Mouse (Mus musculus): ENCODE results near the gene Ceacam20.
"Not testable (repeated sequence)": the region's sequence is repeated elsewhere in the genome, so short reads cannot be mapped to it uniquely, and the experiment has no call there.

Gene Ceacam20

DNA sequence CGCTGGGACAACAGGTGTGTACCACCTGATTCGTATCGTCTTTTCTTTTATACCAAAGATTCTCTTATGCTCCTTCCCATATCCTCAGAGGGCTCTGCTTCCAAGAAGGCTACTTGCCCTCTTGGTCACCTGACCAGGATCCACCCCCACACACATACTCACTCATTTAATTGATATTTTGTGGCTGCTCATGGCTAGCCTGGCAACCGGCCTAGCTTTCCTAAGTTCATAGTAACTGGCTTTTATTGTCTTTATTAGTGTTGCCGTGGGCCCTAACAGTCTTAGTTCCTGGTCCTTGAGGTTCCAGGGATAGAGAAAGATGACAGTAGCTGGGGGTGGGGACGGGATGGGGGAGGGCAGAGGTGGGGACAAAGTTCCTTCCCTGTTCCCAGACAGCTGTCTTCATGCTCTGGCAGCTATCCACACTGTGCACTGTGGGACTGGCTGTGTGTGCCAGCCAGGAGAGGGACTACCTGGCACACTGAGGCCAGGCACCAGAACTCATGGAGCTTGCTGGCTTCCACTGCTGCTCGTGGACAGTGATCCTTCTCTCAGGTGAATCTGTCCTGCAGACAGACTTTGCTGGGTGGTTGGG lies at the start of gene Ceacam20:
Gene Ceacam20 (plus strand): TSS at position 428 of the 595 bp plus-strand sequence.
- in situ Hi-C loops (cut with MboI; ENCODE audit: low pct_unique_long_range_greater_than_20kb in 1 of 2, low sequenced_read_pairs in 2 of 2, unreplicated experiment in 1 of 2): loop anchor here in 1 of 2 experiments (5.0 to 10.0 kb wide), 2 partner anchors 88 to 160 kb away; no protein-coding TSS in a partner anchor

DNA sequence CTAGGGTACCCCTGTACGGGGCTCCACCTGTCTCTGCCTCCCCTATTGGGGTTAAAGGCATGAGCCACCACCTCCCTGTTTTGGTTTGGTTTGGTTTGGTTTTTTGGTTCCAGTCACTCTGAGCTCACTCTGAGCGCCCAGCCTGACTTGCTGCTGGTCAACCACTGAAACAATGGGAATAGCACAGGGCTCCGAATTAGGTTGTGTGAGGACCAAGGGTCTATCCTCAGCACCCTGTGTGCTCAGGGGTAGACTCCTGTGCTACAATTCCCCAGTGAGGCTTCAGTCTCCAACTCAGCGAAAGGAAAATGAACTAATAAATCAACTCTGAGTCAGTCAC lies 45.1 kb upstream of the Ceacam20 start:
- in situ Hi-C loops (cut with MboI; ENCODE audit: low pct_unique_long_range_greater_than_20kb in 1 of 2, low sequenced_read_pairs in 2 of 2, unreplicated experiment in 1 of 2): no loop called here

DNA sequence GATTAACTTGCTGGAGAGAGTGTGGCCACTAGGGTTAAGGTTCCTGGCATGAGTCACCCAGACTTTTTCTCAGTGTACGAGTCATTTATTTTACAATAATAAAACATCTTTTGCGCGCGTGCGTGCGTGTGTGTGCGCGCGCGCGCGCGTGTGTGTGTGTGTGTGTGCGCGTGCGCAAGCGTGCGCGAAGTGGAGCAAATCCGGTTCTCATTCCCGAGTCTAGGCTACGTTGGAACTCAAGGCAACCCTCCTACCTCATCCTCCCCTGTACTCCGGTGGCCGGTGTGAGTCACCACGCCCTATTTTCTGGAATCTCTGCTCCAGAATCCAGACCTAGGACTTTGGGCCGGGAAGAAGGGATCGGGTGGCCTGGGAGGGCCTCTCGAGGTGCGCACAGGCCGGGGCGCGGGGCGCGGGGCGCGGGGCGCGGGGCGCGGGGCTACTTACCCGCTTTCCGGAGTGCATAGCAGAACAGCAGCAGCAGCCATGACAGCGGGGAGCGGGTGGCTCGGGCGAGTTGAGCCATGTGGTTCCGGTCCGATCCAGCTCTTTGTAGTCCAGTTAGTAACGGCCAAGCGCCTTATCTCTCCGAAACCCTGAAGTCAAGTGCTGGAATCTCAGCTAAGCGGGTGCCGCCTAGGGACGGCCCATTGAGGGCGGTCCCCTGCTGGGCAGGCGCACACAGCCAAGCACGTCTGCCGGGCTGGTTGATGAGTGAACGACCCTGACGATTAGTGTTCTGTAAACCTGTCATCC lies 44.5 kb upstream of the Ceacam20 start, which contains the start of gene Pvr:
Gene Pvr (minus strand): TSS at position 655 of the 756 bp plus-strand sequence.
- in situ Hi-C loops (cut with MboI; ENCODE audit: low pct_unique_long_range_greater_than_20kb in 1 of 2, low sequenced_read_pairs in 2 of 2, unreplicated experiment in 1 of 2): no loop called here

- in situ Hi-C loops (cut with MboI; ENCODE audit: low pct_unique_long_range_greater_than_20kb in 1 of 2, low sequenced_read_pairs in 2 of 2, unreplicated experiment in 1 of 2): no loop called here
Measured at GRCm38 (mm10) chr7:19923354-19923753, 41.9 kb upstream of the Ceacam20 start.

- in situ Hi-C loops (cut with MboI; ENCODE audit: low pct_unique_long_range_greater_than_20kb in 1 of 2, low sequenced_read_pairs in 2 of 2, unreplicated experiment in 1 of 2): no loop called here
Measured at GRCm38 (mm10) chr7:19923797-19924196, 41.4 kb upstream of the Ceacam20 start.

DNA sequence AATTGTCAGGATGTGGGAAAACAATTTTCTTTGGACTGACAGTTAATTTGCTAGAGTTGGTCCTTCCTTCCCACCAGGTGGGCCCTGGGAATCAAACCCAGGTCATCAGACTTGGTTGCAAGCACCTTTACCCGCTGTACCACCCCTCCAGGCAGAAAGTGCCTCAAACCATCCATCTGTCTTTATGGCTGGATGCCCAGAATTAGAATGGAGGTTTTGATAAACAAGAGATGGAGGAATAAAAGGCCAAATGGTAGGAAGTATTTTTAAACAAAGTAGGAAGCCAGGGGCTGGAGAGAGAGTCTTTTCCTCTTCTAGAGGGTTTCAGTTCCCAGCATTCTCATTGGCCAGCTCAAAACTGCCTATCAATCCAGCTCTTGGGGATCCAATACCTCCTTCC lies 39.8 kb upstream of the Ceacam20 start:
- in situ Hi-C loops (cut with MboI; ENCODE audit: low pct_unique_long_range_greater_than_20kb in 1 of 2, low sequenced_read_pairs in 2 of 2, unreplicated experiment in 1 of 2): no loop called here

GRCm38 (mm10) chr7:19926849-19927480 lies 38.2 kb upstream of the Ceacam20 start:
- in situ Hi-C loops (cut with MboI; ENCODE audit: low pct_unique_long_range_greater_than_20kb in 1 of 2, low sequenced_read_pairs in 2 of 2, unreplicated experiment in 1 of 2): no loop called here

GRCm38 (mm10) chr7:19928486-19928885 lies 36.7 kb upstream of the Ceacam20 start:
- in situ Hi-C loops (cut with MboI; ENCODE audit: low pct_unique_long_range_greater_than_20kb in 1 of 2, low sequenced_read_pairs in 2 of 2, unreplicated experiment in 1 of 2): no loop called here

DNA sequence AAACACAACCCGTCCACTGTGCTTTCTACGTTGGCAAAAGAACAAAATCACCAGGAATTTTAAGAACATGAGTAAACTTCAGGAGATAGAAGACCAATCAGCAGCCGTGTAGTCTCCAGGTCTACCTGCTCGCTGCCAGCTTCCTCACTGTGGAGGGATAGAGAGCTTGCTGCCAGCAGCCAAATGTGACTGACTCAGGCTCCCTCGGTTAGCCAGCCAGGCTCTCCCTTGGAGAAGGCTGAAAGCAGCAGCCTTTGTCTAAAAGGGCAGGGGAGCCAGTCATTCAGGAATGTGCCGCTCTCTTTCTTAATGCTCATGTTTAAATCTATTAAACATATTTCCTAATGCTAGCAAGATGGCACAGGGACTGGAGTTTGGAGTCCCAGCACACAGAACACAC lies 34.7 kb upstream of the Ceacam20 start:
- in situ Hi-C loops (cut with MboI; ENCODE audit: low pct_unique_long_range_greater_than_20kb in 1 of 2, low sequenced_read_pairs in 2 of 2, unreplicated experiment in 1 of 2): not testable (repeated sequence)

- in situ Hi-C loops (cut with MboI; ENCODE audit: low pct_unique_long_range_greater_than_20kb in 1 of 2, low sequenced_read_pairs in 2 of 2, unreplicated experiment in 1 of 2): no loop called here
Measured at GRCm38 (mm10) chr7:19932133-19932876, 32.9 kb upstream of the Ceacam20 start.

DNA sequence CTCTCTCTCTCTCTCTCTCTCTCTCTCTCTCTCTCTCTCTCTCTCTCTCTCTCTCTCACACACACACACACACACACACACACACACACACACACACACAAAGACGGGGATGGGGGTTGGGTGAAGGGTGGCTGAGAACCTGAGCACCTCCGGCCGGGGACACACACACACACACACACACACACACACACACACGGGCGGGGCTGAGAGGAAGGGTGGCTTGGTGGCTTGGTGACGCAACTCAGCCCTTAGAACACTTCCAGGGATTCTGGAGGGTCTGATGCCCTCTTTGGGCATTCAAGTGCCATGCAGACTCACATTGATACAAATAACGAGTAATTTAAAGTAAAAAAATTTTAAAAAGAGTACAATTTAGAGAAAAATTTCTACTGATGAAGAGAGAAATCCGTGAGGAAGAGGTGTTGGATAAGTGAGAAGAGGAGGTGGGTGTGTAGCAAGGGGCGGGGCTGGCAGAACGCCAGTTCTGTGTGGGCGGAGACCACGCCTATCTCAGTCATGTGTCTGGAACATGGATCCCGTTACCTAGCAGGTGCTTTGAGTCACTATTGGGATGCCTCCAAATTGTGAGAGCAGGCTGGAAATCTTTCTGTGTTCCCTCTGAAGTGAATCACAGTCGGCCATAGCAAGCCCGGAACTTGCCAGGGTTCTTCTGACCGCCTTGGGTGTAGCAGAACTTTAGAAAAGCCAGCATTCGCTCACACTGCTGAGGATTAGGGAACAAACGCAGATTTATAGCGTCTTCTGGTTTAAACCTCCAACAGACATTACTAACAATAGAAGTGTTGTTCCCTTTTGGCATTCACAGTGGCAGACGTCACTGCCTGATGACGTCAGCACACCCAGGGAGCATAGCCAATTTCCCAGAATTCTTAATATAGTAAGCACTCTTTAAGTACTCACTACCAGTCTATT lies 32.1 kb upstream of the Ceacam20 start:
- in situ Hi-C loops (cut with MboI; ENCODE audit: low pct_unique_long_range_greater_than_20kb in 1 of 2, low sequenced_read_pairs in 2 of 2, unreplicated experiment in 1 of 2): no loop called here

DNA sequence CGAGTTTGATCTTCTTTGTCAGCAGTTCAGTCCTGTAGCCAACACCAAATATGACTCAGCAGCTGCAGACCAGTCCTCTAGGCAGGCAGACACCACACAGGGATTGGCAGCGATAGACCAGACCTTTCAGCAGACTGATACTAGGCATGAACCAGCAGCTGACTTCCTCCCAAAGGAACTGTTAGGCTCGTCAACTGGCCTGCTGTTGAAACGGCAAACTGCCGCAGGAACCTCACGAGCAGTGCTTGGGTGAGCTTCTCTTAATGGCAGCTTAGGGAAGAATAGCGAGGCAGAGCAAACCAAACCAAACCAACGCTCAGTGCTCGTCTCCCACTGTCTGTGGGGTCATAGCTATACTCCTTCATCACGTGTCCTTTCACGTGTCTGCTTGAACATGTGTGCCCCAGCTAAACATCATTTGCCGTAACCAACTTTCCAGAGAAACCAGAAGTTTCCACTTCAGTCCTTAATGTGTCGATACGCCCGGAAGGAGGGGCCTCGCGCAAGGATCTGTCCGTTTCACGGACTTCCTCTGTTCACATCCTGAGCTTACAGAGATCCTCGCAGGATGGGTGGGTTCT lies 30.0 kb upstream of the Ceacam20 start:
- in situ Hi-C loops (cut with MboI; ENCODE audit: low pct_unique_long_range_greater_than_20kb in 1 of 2, low sequenced_read_pairs in 2 of 2, unreplicated experiment in 1 of 2): no loop called here

GRCm38 (mm10) chr7:19935961-19936360 lies 29.3 kb upstream of the Ceacam20 start:
- in situ Hi-C loops (cut with MboI; ENCODE audit: low pct_unique_long_range_greater_than_20kb in 1 of 2, low sequenced_read_pairs in 2 of 2, unreplicated experiment in 1 of 2): no loop called here

DNA sequence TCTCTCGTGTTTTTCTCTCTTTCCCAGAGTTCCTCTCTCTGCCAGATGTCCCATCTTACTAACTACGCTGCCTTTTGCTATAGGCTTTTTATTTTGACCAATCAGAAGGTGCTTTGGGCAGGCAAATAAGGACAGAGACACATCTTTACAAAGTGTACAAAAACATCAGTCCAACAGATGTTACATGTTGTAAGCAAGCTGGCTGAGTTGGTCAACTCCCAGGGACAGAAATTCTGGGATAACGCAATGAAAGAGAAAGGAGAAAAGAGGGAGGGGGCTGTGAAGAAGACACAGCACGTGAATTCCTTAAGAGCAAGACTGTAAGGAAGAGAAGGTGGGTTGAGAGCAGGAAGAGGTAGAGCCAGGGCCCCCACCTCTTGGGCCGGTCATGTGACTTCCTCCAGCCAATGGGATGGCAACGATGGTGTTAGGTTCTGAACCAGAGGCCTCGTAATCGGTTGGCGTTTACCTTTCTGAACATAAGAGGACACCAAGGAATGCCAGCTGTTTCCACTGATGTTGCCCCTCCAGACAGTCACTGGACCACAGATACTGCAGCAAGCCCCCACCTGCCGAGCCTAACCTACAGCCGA lies 27.9 kb upstream of the Ceacam20 start:
- in situ Hi-C loops (cut with MboI; ENCODE audit: low pct_unique_long_range_greater_than_20kb in 1 of 2, low sequenced_read_pairs in 2 of 2, unreplicated experiment in 1 of 2): no loop called here

DNA sequence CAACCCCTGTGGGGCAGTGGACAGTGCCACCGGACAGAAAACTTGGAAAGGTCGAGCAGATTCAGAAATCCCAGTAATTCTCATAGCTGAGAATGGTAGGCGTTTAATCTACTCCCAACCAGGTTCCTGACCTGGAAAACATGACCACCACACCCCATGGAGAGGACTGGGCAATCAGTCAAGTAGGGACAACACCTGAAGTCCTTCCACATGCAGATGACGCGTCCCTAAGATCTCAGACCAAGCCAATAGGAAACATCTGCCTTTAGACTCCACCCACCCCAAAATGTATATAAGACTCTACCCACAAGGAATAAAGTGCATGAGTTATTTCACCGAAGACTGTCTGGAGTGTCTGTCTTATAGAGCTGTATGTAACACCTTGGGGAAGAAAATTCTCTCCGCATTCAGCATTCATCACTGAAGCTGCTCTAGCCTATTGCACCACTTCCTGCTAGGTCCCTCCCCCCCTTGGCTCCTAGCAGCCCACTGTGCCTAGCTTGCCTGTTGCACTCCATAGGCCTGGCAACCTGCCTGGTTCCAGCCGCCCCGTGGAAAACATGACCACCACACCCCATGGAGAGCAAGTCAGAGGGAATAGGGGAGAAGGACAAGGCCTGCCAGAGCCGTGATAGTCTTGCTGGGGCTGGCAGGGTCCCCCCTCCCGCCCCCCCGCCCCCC lies 25.5 kb upstream of the Ceacam20 start:
- in situ Hi-C loops (cut with MboI; ENCODE audit: low pct_unique_long_range_greater_than_20kb in 1 of 2, low sequenced_read_pairs in 2 of 2, unreplicated experiment in 1 of 2): no loop called here

GRCm38 (mm10) chr7:19940256-19940655 lies 25.0 kb upstream of the Ceacam20 start:
- in situ Hi-C loops (cut with MboI; ENCODE audit: low pct_unique_long_range_greater_than_20kb in 1 of 2, low sequenced_read_pairs in 2 of 2, unreplicated experiment in 1 of 2): no loop called here

DNA sequence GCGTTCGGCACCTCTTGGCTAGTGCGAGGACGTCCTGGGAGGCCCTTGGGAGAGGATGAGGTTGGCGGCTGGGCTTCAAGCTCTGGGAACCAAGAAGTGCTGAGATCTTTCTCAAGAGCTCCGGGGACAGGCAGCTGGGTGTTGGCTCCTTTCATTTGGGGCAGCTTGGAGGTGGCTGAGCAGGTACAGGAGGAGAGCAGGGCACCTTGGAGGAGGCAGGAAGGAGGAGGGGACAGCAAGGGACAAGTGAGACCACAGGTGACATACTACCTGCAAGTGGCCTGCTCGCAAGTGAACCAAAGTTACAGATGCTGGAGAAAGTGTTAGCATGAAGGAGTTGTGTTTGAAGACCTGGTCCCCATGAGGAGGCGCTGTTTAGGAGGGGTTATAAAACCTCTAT lies 20.5 kb upstream of the Ceacam20 start:
- in situ Hi-C loops (cut with MboI; ENCODE audit: low pct_unique_long_range_greater_than_20kb in 1 of 2, low sequenced_read_pairs in 2 of 2, unreplicated experiment in 1 of 2): no loop called here

Data from mouse embryonic stem cell (cell line).